Mouse (Mus musculus): ENCODE data around the gene Naa15. TPM values are rescaled to one million over a fixed set of nuclear protein-coding genes. Genes with fewer than 3 reads are reported as not detected.
"Not testable (repeated sequence)": the region's sequence is repeated elsewhere in the genome, so short reads cannot be mapped to it uniquely, and the experiment has no call there.

The Naa15 gene
- polyA plus RNA-seq, 1 experiment from 2014 or later = 32.6 TPM

GRCm38 (mm10) chr3:51399531-51399930 lies 15.4 kb upstream of the Naa15 start:
- no peak overlapping the region for H3K27ac ChIP-seq (ENCODE audit: low read depth, low read length)
- H3K36me3 ChIP-seq (ENCODE audit: control insufficient read depth, insufficient read depth, low read length) = no peaks in the 10 kb centered on the region
- no peak overlapping the region for H3K4me3 ChIP-seq (ENCODE audit: low read length)
- H3K9me3 ChIP-seq (ENCODE audit: control insufficient read depth, low read length) = no peaks in the 10 kb centered on the region
- ATAC-seq = no peak
- no peak overlapping the region for H3K4me2 ChIP-seq (ENCODE audit: low read length)
- peaks cover 7% of the 10 kb centered on the region for H3K4me1 ChIP-seq (ENCODE audit: control insufficient read depth, insufficient read depth, low read depth, low read length)
- H3K9ac ChIP-seq (ENCODE audit: low read depth, low read length) = no peak overlapping the region
- H3K27me3 ChIP-seq (replicated peaks; ENCODE audit: control insufficient read depth, insufficient read depth, low read length) = peaks cover 11% of the 10 kb centered on the region
- 68% methylated on average over 4 of the region's 4 CpGs for WGBS

- H3K4me2 ChIP-seq (ENCODE audit: low read length) = no peak overlapping the region
- H3K9ac ChIP-seq (ENCODE audit: low read depth, low read length) = no peak overlapping the region
- H3K9me3 ChIP-seq (ENCODE audit: control insufficient read depth, low read length) = no peaks in the 10 kb centered on the region
- H3K27ac ChIP-seq (ENCODE audit: low read depth, low read length) = no peak overlapping the region
- H3K4me3 ChIP-seq (ENCODE audit: low read length) = no peak overlapping the region
- no peak for ATAC-seq
- H3K27me3 ChIP-seq (replicated peaks; ENCODE audit: control insufficient read depth, insufficient read depth, low read length) = peaks cover 11% of the 10 kb centered on the region
- peaks cover 7% of the 10 kb centered on the region for H3K4me1 ChIP-seq (ENCODE audit: control insufficient read depth, insufficient read depth, low read depth, low read length)
- H3K36me3 ChIP-seq (ENCODE audit: control insufficient read depth, insufficient read depth, low read length) = no peaks in the 10 kb centered on the region
- WGBS = 76% methylated on average over 10 of the region's 10 CpGs
Observed at GRCm38 (mm10) chr3:51400682-51401081, 14.3 kb upstream of the Naa15 start.

GRCm38 (mm10) chr3:51402054-51402453 lies 12.9 kb upstream of the Naa15 start:
- 71% methylated on average over 4 of the region's 4 CpGs for WGBS
- not testable (repeated sequence) for ATAC-seq

GRCm38 (mm10) chr3:51402628-51403027 lies 12.3 kb upstream of the Naa15 start:
- Histone ChIP-seq H3K4me3 (ENCODE audit: low read length) (no peak overlapping the region), H3K4me2 (ENCODE audit: low read length) (no peak overlapping the region), H3K27me3 (replicated peaks; ENCODE audit: control insufficient read depth, insufficient read depth, low read length) (peaks cover 3% of the 10 kb centered on the region; the same call in 1 of the 2 replicates), H3K9ac (ENCODE audit: low read depth, low read length) (no peak overlapping the region), H3K36me3 (ENCODE audit: control insufficient read depth, insufficient read depth, low read length) (peaks cover 6% of the 10 kb centered on the region; the same call in 1 of the 2 replicates), H3K27ac (ENCODE audit: low read depth, low read length) (no peak overlapping the region), H3K9me3 (ENCODE audit: control insufficient read depth, low read length) (no peaks in the 10 kb centered on the region), H3K4me1 (ENCODE audit: control insufficient read depth, insufficient read depth, low read depth, low read length) (peaks cover 2% of the 10 kb centered on the region)
- no peak for ATAC-seq
- 96% methylated on average over 12 of the region's 12 CpGs for whole genome bisulfite sequencing

More at GRCm38 (mm10) chr3:51402054-51402453, 12.9 kb upstream of the Naa15 start:
- H3K27me3 ChIP-seq (replicated peaks; ENCODE audit: control insufficient read depth, insufficient read depth, low read length); H3K9ac ChIP-seq (ENCODE audit: low read depth, low read length); H3K27ac ChIP-seq (ENCODE audit: low read depth, low read length); H3K4me2 ChIP-seq (ENCODE audit: low read length); H3K4me1 ChIP-seq (ENCODE audit: control insufficient read depth, insufficient read depth, low read depth, low read length); H3K9me3 ChIP-seq (ENCODE audit: control insufficient read depth, low read length); H3K4me3 ChIP-seq (ENCODE audit: low read length); H3K36me3 ChIP-seq (ENCODE audit: control insufficient read depth, insufficient read depth, low read length): not testable (repeated sequence)

- WGBS = 22% methylated on average over 20 of the region's 20 CpGs
- peak; percentile 12; the same call in 1 of the 2 replicates for ATAC-seq
- Histone ChIP-seq H3K4me1 (ENCODE audit: control insufficient read depth, insufficient read depth, low read depth, low read length) (peaks cover 6% of the 10 kb centered on the region), H3K27ac (ENCODE audit: low read depth, low read length) (peak overlapping the region; percentile 91), H3K9me3 (ENCODE audit: control insufficient read depth, low read length) (no peaks in the 10 kb centered on the region), H3K36me3 (ENCODE audit: control insufficient read depth, insufficient read depth, low read length) (peaks cover 6% of the 10 kb centered on the region; the same call in 1 of the 2 replicates), H3K4me2 (ENCODE audit: low read length) (peak overlapping the region; percentile 68), H3K27me3 (replicated peaks; ENCODE audit: control insufficient read depth, insufficient read depth, low read length) (no peaks in the 10 kb centered on the region), H3K4me3 (ENCODE audit: low read length) (peak overlapping the region; percentile 58), H3K9ac (ENCODE audit: low read depth, low read length) (peak overlapping the region; percentile 84)
Observed at GRCm38 (mm10) chr3:51407870-51408560, 6.9 kb upstream of the Naa15 start.

GRCm38 (mm10) chr3:51408561-51409183 lies 6.3 kb upstream of the Naa15 start, which contains the start of gene Ndufc1:
TSS of gene Ndufc1 (minus strand) at chr3:51408988.
- 1% methylated on average over 36 of the region's 40 CpGs for WGBS
- Histone ChIP-seq H3K27ac (ENCODE audit: low read depth, low read length) (peak within 1 kb of the TSS; percentile 91), H3K9me3 (ENCODE audit: control insufficient read depth, low read length) (no peaks in the 10 kb centered on the region), H3K4me1 (ENCODE audit: control insufficient read depth, insufficient read depth, low read depth, low read length) (peaks cover 6% of the 10 kb centered on the region), H3K9ac (ENCODE audit: low read depth, low read length) (peak within 1 kb of the TSS; percentile 84), H3K36me3 (ENCODE audit: control insufficient read depth, insufficient read depth, low read length) (peaks cover 6% of the 10 kb centered on the region; the same call in 1 of the 2 replicates), H3K27me3 (replicated peaks; ENCODE audit: control insufficient read depth, insufficient read depth, low read length) (no peaks in the 10 kb centered on the region), H3K4me2 (ENCODE audit: low read length) (peak within 1 kb of the TSS; percentile 68), H3K4me3 (ENCODE audit: low read length) (peak within 1 kb of the TSS; percentile 58)
- ATAC-seq = peak; percentile 93

- Histone ChIP-seq H3K27ac (ENCODE audit: low read depth, low read length) (no peak overlapping the region), H3K4me1 (ENCODE audit: control insufficient read depth, insufficient read depth, low read depth, low read length) (peaks cover 13% of the 10 kb centered on the region), H3K4me3 (ENCODE audit: low read length) (no peak overlapping the region), H3K4me2 (ENCODE audit: low read length) (no peak overlapping the region), H3K9ac (ENCODE audit: low read depth, low read length) (no peak overlapping the region), H3K36me3 (ENCODE audit: control insufficient read depth, insufficient read depth, low read length) (no peaks in the 10 kb centered on the region), H3K27me3 (replicated peaks; ENCODE audit: control insufficient read depth, insufficient read depth, low read length) (no peaks in the 10 kb centered on the region), H3K9me3 (ENCODE audit: control insufficient read depth, low read length) (no peaks in the 10 kb centered on the region)
- WGBS = 88% methylated on average over 7 of the region's 7 CpGs
- no peak for ATAC-seq
Observed at GRCm38 (mm10) chr3:51412457-51412856, 2.5 kb upstream of the Naa15 start.

GRCm38 (mm10) chr3:51413276-51413675 lies 1.7 kb upstream of the Naa15 start:
- Histone ChIP-seq H3K9ac (ENCODE audit: low read depth, low read length) (no peak overlapping the region), H3K4me2 (ENCODE audit: low read length) (no peak overlapping the region), H3K36me3 (ENCODE audit: control insufficient read depth, insufficient read depth, low read length) (no peaks in the 10 kb centered on the region), H3K4me3 (ENCODE audit: low read length) (no peak overlapping the region), H3K27me3 (replicated peaks; ENCODE audit: control insufficient read depth, insufficient read depth, low read length) (no peaks in the 10 kb centered on the region), H3K4me1 (ENCODE audit: control insufficient read depth, insufficient read depth, low read depth, low read length) (peaks cover 15% of the 10 kb centered on the region), H3K27ac (ENCODE audit: low read depth, low read length) (no peak overlapping the region), H3K9me3 (ENCODE audit: control insufficient read depth, low read length) (no peaks in the 10 kb centered on the region)
- 88% methylated on average over 1 of the region's 1 CpGs for WGBS
- ATAC-seq = no peak

- Histone ChIP-seq H3K9me3 (ENCODE audit: control insufficient read depth, low read length) (no peaks in the 10 kb centered on the region), H3K4me1 (ENCODE audit: control insufficient read depth, insufficient read depth, low read depth, low read length) (peaks cover 20% of the 10 kb centered on the region), H3K4me3 (ENCODE audit: low read length) (peak overlapping the region; percentile 96), H3K36me3 (ENCODE audit: control insufficient read depth, insufficient read depth, low read length) (no peaks in the 10 kb centered on the region), H3K27ac (ENCODE audit: low read depth, low read length) (peak overlapping the region; percentile 90), H3K4me2 (ENCODE audit: low read length) (peak overlapping the region; percentile 89), H3K9ac (ENCODE audit: low read depth, low read length) (peak overlapping the region; percentile 96), H3K27me3 (replicated peaks; ENCODE audit: control insufficient read depth, insufficient read depth, low read length) (no peaks in the 10 kb centered on the region)
- under 1% methylated on average over 21 of the region's 30 CpGs for WGBS
- peak; percentile 73 for ATAC-seq
Observed at GRCm38 (mm10) chr3:51416073-51416363, 1.1 kb downstream of the Naa15 start.

Measured in hindbrain, embryonic 16.5 days (tissue).